Mouse (Mus musculus) c-Kit-positive CD71-positive TER-119-positive erythroid progenitor cells, embryonic 14.5 days (primary cell): ENCODE measurements around the gene Klk11.

Experiments
- DNase-seq: peaks from one replicate; pipeline ENCODE4 v3.0.0-alpha.2; 2013; ENCODE audit warnings: low spot score

The Klk11 gene

DNA sequence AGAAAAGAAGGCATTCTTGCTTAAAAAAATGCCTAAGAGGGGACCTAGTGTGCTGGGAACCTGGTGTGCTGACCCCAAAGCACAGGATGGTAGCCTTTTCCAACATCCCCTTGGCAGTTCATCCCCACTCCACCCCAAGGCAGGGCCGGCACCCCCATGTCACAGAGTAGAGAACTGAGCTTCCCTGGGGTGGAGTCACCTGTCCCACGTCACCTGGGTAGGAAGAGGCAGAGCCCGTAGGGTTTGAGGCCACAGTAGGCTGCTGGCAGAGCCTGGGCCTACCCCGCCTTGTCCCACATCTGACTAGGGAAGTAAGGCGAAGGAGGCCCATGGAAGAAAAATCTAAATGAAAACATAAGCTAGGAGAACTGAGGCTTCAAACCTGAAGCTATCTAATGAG lies at the start of gene Klk11:
Gene Klk11 (plus strand): TSS at position 241 of the 400 bp plus-strand sequence.
- DNase-seq: no peak

DNA sequence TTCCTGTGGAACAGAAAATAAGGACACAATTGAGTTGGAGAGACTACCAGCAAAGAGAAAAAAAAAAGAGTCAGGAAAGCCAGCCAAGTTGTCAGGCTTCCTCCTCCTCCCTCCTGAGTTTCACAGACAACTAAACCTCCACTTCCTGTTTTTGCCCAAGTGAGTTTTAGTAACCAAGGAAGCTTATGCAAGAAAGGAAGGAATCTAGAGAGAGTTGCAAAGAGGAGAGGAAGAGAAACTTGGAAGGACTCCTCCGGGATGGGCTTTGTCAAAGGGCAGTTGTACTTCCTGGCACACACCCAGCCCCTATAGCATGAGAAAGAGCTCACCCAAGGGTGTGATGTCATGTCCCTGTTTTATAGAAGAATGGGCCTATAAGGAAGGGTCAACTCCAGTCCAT lies 26.6 kb upstream of the Klk11 start:
- no peak for DNase-seq

DNA sequence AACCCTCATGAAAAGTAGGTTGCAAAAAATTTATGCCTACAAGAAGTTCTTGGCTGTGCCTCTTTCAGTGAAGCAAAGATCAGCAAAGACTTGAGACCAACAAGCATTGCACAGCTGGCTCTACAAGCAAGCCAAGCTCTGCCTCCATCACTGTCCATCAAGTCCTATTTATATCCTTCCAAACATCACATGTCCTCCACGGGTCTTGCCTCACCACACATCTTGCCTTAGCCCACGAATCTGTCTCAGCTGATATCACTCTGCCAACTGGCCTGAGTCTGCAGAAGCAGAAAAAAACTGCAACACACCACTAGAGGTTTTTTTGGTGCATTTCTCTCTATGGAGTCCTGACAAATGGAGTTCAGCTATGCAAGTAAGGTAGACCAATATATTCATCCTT lies 21.6 kb upstream of the Klk11 start:
- no peak for DNase-seq

DNA sequence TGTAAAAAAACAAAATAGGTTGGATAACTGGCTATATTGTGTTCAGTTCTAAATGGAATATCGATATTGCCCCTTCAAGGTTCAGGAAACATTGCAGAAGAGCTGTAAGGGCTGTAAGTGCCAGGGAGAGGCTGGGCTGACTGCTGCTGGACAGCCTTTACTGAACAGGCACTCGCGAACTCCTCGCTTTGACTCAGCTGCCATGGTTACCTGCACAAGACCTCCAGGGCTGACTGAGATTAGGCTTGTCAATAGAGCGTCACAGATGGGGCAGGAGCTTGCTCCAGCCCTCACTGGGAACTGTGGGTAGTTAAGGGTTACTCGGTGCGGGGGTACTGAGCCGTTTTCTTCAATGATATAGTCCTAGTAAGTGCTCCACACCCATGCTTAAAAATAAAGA lies 7.9 kb upstream of the Klk11 start:
- no peak for DNase-seq

DNA sequence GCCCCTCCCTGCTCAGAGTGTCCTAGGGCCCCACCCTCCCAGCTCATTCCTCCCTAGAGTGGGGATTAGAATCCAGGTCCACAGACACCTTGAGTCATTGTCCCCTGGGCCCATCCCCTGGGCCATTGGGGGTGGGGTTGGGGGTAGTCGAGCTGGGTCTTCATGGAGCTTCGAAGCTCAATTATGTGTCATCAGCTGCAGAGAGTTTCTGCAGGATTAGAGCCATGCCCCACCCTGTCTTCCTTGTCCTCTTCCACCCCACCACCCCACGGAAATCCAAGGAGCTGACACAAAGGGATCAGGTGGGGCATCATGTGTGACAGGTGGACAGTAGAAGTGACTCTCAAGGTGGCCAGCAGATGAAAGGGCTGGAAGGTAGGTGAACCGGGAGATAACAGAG lies 5.8 kb upstream of the Klk11 start, which contains the start of gene Klk12:
Gene Klk12 (plus strand): TSS at position 301 of the 400 bp plus-strand sequence.
- no peak for DNase-seq

DNA sequence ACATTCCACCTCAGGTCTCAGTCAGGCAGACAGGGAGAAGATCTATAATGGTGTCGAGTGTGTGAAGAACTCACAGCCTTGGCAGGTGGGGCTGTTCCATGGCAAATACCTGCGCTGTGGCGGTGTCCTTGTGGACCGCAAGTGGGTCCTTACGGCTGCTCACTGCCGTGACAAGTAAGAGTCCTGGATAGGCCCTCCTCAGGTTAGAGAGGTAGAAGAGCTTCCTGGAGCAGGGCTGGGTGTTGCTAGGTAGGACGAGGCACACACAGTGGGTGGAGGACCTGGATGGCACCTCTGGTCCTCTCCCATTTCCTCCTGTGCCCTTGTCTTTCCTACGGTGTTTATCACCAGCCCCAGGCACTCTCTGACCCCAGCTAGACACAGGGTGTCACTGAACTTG lies 4.8 kb upstream of the Klk11 start:
- DNase-seq: no peak

DNA sequence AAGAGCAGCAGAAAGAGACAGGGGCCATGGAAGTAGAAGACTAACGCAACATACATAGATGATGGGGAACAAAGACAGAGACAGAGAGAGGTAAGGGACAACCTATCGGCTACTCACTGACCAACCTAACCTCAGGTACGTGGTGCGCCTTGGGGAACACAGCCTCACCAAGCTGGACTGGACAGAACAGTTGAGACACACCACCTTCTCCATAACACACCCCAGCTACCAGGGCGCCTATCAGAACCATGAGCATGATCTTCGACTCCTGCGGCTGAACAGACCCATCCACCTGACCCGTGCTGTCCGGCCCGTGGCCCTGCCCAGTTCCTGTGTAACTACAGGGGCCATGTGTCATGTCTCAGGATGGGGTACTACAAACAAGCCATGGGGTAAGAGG lies 3.7 kb upstream of the Klk11 start:
- DNase-seq: no peak

DNA sequence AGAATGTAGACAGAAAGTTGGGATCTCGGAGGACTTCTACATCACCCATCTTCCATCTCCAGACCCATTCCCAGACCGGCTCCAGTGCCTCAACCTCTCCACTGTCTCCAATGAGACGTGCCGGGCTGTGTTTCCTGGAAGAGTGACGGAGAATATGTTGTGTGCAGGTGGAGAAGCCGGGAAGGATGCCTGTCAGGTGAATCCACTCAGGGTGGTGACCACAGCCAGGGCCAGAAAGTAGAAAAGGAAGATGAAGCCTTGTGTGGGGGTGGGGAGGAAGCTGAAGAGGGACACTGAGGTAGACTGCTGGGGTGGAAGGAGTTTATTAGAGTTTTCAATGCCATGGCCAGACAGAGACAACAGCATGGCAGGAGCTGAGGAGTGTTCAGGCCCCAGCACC lies 2.5 kb upstream of the Klk11 start:
- DNase-seq: no peak

DNA sequence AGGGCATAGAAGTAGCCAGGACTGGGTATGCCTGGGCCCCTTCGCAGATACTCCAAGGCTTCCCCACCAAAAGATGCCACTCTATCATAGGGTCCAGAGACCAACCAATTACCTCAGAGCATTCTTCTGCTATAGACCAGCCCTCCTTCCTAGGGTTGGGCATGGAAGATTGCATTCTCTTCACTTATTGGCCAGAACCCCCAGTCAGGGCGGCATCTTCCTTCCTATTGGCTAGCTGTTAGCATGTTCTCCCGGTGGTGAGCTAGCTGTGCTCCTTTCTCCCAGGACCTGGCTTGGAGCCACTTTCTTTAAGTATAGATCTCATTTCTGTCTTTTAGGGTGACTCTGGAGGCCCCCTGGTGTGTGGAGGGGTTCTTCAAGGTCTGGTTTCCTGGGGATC lies 1.5 kb upstream of the Klk11 start:
- DNase-seq: no peak

DNA sequence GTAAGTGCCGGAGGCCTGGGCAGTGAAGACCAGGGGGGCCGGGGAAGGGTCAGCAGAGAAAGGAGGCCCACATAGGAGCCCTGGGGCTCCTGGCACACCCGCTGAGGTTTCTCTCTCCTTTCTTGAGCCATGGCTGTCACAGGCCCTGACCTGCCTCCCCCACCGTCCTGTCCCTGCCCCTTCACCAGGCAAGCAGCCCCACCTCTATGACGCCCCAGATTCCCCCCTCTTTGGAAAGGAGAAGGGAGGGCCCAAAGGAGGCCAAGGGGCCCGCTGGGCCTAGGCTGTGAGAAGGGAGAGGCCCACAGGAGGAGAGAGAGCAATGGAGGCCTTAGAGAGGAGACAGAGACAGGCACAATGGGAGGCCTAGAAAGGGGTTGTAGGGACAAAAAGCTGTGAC lies 398 bp downstream of the Klk11 start:
- DNase-seq: no peak

DNA sequence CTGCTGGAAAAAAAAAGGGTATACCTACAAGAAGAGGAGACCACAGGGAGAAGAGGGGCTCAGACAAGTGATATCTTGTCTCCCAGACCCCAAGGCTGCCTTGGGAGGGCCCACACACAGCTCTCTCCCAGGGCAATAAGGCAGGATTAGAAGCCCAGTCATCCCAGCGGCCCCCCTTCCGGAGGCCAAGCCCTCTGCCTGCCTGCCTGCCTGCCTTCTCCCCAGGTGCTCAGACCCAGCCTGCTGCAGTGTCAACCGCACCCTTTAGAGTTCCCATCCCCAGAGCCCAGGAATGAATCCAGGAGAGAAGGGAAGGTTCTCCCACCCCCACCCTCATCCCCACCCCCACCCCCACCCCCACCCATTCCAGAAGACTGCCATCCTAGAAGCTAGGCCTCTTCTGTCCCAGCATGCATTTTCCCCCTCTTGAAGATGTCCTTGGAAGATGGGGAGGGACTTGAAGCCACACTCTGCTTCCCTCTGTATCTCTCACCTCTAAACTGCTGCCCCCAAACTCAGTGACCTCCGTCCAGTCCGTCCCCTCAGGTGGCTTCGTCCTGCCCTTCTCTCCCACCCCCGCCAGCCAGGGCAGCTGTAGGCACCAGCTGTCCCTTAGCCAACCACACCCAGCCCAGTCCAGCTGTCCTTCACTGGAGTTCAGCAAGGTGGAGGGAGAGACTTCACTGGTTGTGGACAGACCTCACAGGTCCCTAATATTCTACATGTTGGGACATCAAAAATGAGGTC lies 1.1 kb downstream of the Klk11 start:
- no peak for DNase-seq

DNA sequence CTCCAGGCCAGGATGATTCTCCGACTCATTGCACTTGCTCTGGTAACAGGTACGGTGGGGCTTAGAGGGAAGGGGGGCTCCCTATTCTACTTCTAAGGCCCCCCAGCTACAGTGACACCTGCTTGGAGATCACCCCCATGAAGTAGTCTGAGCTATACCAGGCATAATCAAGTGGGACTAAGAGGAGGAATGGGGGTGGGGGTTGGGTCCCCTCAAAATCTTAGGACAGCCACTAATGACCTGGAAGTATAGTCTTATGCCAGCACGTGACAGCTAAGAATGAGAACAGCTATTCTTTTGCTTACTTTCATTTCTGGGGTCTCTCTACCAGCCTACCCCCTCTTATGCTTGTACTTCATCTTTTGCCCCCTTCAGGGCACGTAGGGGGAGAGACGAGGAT lies 2.1 kb downstream of the Klk11 start:
- no peak for DNase-seq

DNA sequence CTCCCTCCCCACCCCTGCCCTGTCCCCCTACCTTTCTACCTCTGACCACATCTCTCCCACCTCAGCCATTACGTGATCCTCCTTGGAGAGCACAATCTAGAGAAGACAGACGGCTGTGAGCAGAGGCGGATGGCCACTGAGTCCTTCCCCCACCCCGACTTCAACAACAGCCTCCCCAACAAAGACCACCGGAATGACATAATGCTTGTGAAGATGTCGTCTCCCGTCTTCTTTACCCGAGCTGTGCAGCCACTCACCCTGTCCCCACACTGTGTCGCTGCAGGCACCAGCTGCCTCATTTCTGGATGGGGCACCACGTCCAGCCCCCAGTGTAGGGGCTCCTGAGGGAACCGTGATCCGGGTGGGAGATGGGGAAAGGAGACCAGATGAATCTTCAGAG lies 3.0 kb downstream of the Klk11 start:
- DNase-seq: no peak

DNA sequence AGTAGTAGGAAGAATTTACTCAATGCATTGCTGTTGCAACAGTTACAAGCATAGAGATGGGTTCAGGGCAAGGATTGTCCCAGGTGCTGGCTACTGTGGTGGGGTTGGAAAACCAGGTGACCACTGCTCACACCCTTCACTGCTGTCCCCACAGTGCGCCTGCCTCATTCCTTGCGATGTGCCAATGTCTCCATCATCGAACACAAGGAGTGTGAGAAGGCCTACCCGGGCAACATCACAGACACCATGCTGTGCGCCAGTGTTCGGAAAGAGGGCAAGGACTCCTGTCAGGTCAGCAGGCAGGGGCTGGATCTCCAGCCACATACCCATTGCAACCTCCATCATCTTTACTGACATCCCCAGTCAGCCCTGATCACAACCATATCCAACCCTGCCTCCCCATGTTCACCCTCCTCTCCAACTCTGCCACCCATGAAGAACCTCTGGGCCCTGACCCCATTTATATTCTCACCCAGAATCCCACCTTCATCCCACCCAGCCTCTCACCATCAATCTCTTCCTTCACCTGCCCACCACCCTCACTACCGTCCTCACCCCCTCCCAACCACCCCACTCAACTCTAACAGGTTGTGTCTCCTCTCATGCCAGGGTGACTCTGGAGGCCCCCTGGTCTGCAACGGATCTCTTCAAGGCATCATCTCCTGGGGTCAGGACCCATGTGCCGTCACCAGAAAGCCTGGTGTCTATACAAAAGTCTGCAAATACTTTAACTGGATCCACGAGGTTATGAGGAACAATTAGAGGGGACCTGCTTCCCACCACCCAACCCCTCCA lies 4.0 kb downstream of the Klk11 start:
- DNase-seq: no peak

DNA sequence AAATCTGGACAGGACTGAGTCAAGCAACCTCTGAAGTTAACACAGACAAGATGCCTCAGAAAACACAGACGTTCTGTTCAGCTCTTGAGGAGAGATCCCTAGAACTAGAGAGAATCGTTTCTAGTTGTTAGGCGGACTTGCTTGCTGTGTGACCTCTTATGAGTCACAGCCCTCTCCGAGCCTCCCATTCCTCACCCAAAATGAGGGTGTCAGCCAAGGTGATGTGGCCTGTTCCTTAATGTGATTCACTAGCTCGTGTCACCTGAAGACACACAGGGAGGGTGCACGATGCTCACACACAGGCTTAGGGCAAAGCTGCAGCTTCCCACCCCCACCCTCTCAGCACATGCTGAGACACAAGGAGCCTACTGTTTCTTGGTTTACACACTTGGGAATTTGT lies 5.8 kb downstream of the Klk11 start:
- DNase-seq: no peak

DNA sequence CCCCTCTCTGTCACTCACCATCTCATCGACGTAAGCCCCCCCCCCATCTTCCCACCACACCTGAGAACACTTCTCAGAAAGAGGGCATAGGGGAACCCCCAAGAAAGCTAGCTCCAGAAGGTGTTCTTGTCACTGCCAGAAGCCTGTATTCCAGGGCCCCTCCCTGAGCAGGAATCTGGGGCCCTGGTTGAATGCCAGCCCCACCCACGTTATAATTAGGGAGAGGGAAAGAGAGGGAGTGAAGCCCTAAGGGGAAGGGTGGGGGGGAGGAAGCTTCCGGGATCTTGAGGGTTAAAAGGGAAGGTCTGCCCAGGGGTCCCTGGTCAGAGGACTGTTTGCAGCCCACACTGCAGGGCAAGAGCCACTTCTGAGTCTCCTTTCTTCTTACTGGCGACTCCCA lies 6.3 kb downstream of the Klk11 start, which contains the start of gene Klk10:
Gene Klk10 (plus strand): TSS at position 290 of the 400 bp plus-strand sequence.
- DNase-seq: no peak

DNA sequence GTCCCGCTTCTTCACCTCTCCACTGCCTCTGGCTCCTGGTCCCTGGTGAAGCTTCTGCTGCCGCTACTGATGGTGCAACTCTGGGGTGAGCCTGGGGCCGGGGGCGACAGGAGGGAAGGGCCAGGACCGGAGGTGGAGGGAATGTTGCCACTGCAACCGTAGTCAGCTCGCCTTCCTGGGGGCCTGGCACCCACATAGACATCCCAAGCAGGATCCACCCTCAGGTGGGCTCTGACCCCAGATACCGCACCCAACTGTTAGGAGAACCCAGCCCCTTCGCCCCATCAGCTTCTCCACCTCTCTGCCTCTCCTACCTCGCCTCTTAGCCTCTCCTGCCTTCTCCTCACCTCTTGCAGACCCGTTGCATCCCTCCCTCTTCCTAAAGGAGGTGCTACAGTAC lies 7.1 kb downstream of the Klk11 start:
- DNase-seq: no peak

DNA sequence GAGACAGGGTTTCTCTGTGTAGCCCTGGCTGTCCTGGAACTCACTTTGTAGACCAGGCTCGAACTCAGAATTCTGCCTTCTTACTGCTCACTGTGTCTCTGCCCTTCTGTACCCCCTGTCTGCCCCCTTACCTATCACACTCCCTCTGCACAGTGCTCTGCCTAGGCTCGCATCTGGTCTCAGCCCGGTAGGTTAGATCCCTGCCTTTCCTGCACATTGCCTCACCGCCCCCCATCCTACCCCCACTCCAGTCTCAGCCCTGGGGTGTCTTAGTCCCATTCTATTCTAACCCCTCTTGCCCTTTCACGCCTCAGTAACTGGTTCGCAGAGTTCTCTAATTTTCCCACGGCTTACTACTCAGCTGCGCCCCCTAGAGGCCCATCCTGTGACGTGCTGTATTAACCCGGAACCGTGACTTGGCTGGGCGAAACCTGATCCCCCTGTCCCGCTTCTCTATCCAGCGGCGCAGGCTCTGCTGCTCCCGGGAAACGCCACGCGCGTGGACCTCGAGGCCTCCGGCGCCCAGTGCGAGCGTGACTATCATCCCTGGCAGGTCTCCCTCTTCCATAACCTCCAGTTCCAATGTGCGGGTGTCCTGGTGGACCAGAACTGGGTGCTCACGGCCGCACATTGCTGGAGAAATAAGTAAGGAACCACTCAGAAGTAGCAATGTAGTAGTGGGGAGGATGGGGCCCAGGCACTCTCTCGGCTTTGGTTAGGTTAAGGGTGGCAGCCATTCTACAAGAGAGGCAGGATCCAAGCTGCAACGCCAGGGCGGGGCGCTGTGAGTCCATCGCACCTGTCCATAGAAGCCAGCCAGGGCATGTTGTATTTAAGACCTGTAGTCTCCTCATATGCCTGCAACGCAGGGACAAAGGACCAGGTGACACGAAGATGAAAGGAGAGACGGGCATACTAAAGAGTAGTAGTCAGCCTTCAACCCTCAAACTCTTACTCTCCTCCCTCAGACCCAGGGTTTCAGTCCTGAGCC lies 8.2 kb downstream of the Klk11 start:
- peak; percentile 44 for DNase-seq

DNA sequence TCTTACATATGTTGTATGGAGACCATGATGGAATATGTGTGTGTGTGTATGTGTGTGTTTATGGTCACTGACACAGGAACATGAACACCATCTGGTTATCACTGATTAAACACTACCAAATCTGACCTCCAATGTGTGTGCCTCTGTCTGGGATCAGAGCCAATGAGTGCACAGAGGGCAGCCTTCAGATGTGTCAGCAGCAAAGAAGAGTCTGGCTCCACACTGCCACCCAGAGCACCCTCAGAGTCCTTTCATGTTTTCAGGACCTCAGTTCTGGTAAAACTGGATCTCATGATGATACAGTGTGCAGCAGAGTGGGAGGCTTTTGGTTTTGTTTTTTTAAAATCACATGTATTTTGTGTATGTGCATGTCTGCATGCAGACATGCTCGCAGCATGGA lies 10.9 kb downstream of the Klk11 start:
- no peak for DNase-seq

DNA sequence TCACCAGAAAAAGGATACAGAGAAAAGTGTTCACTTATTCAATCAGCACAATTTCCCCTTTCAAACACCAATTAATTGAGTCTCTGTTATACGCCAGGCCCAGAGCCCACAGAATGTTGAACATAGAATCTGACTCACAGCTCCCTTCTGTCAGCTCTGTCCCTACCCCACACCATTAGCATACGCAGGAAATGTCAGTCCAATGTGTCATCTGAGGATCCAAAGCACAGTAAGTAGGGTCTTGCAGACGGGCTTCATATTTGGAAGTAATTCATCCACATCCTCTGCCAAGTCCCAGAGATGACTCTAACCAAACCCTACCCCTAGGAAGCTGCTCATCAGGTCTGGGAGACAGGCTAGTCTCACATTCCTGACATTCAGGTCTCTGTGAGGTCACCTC lies 13.7 kb downstream of the Klk11 start:
- no peak for DNase-seq

DNA sequence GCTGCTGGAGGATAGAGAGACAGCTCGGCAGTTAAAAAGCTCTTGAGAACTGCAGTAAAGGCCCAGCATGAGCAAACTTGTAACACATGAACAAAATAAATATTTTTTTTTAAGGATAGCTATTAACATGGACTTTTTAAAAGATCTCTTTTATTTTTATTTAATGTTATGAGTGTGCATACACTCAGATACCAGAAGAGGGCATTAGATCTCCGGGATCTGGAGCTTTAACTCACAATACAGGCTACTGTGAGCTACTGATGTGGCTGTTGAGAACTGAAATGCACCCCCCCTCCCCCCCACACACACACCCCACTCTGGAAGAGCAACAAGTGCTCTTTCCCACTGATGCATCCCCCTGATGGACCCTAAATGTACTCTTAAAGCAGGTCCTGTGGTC lies 14.9 kb downstream of the Klk11 start:
- no peak for DNase-seq

DNA sequence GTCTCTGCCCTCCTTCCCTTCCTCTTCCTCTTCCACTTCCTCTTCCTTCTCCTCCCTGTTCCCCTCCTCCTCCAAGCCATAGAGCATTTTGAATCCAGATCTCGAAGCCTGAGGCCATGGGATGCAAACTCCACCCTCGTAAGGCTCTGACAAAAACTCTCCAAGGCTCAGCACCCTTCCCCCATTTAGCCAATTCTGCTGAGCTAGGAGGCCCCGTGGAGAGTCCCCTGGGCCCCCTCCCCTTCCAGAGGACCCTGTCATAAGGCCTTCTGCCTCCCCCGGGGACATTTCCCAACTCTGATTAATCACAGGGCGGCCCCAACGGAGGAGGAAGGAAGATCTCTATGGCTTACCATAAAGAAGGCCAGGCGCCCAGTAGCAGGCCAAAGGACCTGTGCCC lies 17.2 kb downstream of the Klk11 start, which contains the start of gene Klk9:
Gene Klk9 (plus strand): TSS at position 301 of the 400 bp plus-strand sequence.
- DNase-seq: no peak
